Mouse (Mus musculus): ENCODE data around the gene Adnp.

Adnp gene

GRCm38 (mm10) chr2:168206725-168207644, at the start of gene Adnp:
TSS of gene Adnp (minus strand) at chr2:168207112.
- DNase-seq = peak; percentile 97

GRCm38 (mm10) chr2:168256506-168256905, 49.6 kb upstream of the Adnp start:
- DNase-seq = no peak

- no peak for DNase-seq
Measured at GRCm38 (mm10) chr2:168253822-168254221, 46.9 kb upstream of the Adnp start.

- peak; percentile 16 for DNase-seq
Measured at GRCm38 (mm10) chr2:168252639-168253292, 45.9 kb upstream of the Adnp start.

- peak; percentile 92 for DNase-seq
Measured at GRCm38 (mm10) chr2:168250270-168250669, 43.4 kb upstream of the Adnp start.

GRCm38 (mm10) chr2:168248856-168249245, 41.9 kb upstream of the Adnp start:
- DNase-seq = peak; percentile 26

- no peak for DNase-seq
Measured at GRCm38 (mm10) chr2:168248167-168248855, 41.4 kb upstream of the Adnp start.

GRCm38 (mm10) chr2:168245571-168245970, 38.7 kb upstream of the Adnp start:
- DNase-seq = no peak

GRCm38 (mm10) chr2:168243278-168243677, 36.4 kb upstream of the Adnp start:
- DNase-seq = no peak

- DNase-seq = no peak
Measured at GRCm38 (mm10) chr2:168242841-168243240, 35.9 kb upstream of the Adnp start.

- DNase-seq = no peak
Measured at GRCm38 (mm10) chr2:168238335-168238734, 31.4 kb upstream of the Adnp start.

- DNase-seq = no peak
Measured at GRCm38 (mm10) chr2:168233286-168233685, 26.4 kb upstream of the Adnp start.

- no peak for DNase-seq
Measured at GRCm38 (mm10) chr2:168231471-168231829, 24.5 kb upstream of the Adnp start.

- peak; percentile 6 for DNase-seq
Measured at GRCm38 (mm10) chr2:168230773-168231470, 24.0 kb upstream of the Adnp start.

- peak; percentile 84 for DNase-seq
Measured at GRCm38 (mm10) chr2:168230026-168230728, 23.3 kb upstream of the Adnp start, which contains the start of the genes Gm20716, Dpm1 and Mocs3. TSS of gene Gm20716 (minus strand) at chr2:168230364. TSS of gene Dpm1 (minus strand) at chr2:168230591. TSS of gene Mocs3 (plus strand) at chr2:168230622.

- DNase-seq = peak; percentile 30
Measured at GRCm38 (mm10) chr2:168229116-168230025, 22.5 kb upstream of the Adnp start.

GRCm38 (mm10) chr2:168223326-168223725, 16.4 kb upstream of the Adnp start:
- DNase-seq = no peak

GRCm38 (mm10) chr2:168213788-168214397, 7.0 kb upstream of the Adnp start:
- DNase-seq = no peak

- DNase-seq = no peak
Measured at GRCm38 (mm10) chr2:168207883-168208282, 971 bp upstream of the Adnp start.
